Mouse (Mus musculus) MEL (cell line): ENCODE measurements around the gene Btg3. TPM values are rescaled to one million over a fixed set of nuclear protein-coding genes. Genes with fewer than 3 reads are reported as not detected.

Experiments
- DNase-seq: peaks from one replicate; pipeline ENCODE4 v3.0.0; 2011; ENCODE audit warnings: low read depth, low spot score
- H3K27ac ChIP-seq: 2 replicates; pipeline ENCODE4 v1.5.1; 2012; ENCODE audit warnings: low read depth, mild to moderate bottlenecking, control low read depth, low read length, moderate library complexity; ENCODE audit not compliant: control insufficient read depth
- H3K27me3 ChIP-seq, 2 experiments: fragments of 150-350 bp in 1 of 2; sonication (generic) in 1 of 2; 2 replicates each; pipeline ENCODE4 v1.6.1; 2012; ENCODE audit warnings: low read length in 2 of 2, mild to moderate bottlenecking in 2 of 2, improper control_type of control experiment in 1 of 2, moderate library complexity in 1 of 2; ENCODE audit not compliant: insufficient read depth in 2 of 2, control insufficient read depth in 1 of 2
- H3K36me3 ChIP-seq, 2 experiments: 2 replicates each; pipeline ENCODE4 v1.6.1; 2012 to 2014; ENCODE audit warnings: low read length in 2 of 2, improper control_type of control experiment in 1 of 2, inconsistent platforms in 1 of 2, mild to moderate bottlenecking in 1 of 2; ENCODE audit not compliant: insufficient read depth in 2 of 2, control insufficient read depth in 1 of 2
- H3K4me1 ChIP-seq, 2 experiments: fragments of 150-350 bp in 1 of 2; sonication (generic) in 1 of 2; 2 replicates each; pipeline ENCODE4 v1.6.1; 2012; ENCODE audit warnings: low read length in 2 of 2, improper control_type of control experiment in 1 of 2, mild to moderate bottlenecking in 1 of 2; ENCODE audit not compliant: insufficient read depth in 2 of 2, control insufficient read depth in 1 of 2
- H3K4me3 ChIP-seq, 2 experiments: fragments of 150-350 bp in 1 of 2; sonication (generic) in 1 of 2; 2 replicates each; pipeline ENCODE4 v1.5.1; 2012; ENCODE audit warnings: low read depth in 2 of 2, low read length in 2 of 2, mild to moderate bottlenecking in 2 of 2, moderate library complexity in 2 of 2, control low read depth in 1 of 2, improper control_type of control experiment in 1 of 2; ENCODE audit not compliant: control insufficient read depth in 1 of 2, insufficient read depth in 1 of 2
- H3K79me2 ChIP-seq: 2 replicates; pipeline ENCODE4 v1.6.1; 2012; ENCODE audit warnings: mild to moderate bottlenecking, low read length, moderate library complexity; ENCODE audit not compliant: control insufficient read depth, poor library complexity, insufficient read depth
- H3K9ac ChIP-seq: 2 replicates; pipeline ENCODE4 v1.6.1; 2012; ENCODE audit warnings: low read depth, mild to moderate bottlenecking, control low read depth, low read length, moderate library complexity; ENCODE audit not compliant: control insufficient read depth, poor library complexity, severe bottlenecking
- H3K9me3 ChIP-seq: fragments of 150-350 bp; sonication (generic); replicated peaks from 2 replicates; pipeline ENCODE4 v1.6.1; 2012; ENCODE audit warnings: mild to moderate bottlenecking, low read length, improper control_type of control experiment, moderate library complexity; ENCODE audit not compliant: insufficient read depth
- CHD1 ChIP-seq: IDR thresholded peaks from 2 replicates; pipeline ENCODE4 v1.6.1; 2012; ENCODE audit warnings: low read depth, mild to moderate bottlenecking, inconsistent platforms, low read length, improper control_type of control experiment
- CTCF ChIP-seq, 3 experiments: IDR thresholded peaks in 2 of 3; conservative IDR thresholded peaks in 1 of 3; 2 replicates each; pipeline ENCODE4 v1.5.1; 2011 to 2012; ENCODE audit warnings: low read length in 3 of 3, low read depth in 2 of 3, mild to moderate bottlenecking in 2 of 3, improper control_type of control experiment in 1 of 3, inconsistent platforms in 1 of 3, mixed read lengths in 1 of 3, moderate library complexity in 1 of 3; ENCODE audit not compliant: control insufficient read depth in 1 of 3, insufficient read depth in 1 of 3, poor library complexity in 1 of 3, severe bottlenecking in 1 of 3
- EP300 ChIP-seq, 2 experiments: IDR thresholded peaks; 2 replicates each; pipeline ENCODE4 v1.6.1; 2011; ENCODE audit warnings: improper control_type of control experiment in 2 of 2, low read length in 2 of 2, low read depth in 1 of 2, mild to moderate bottlenecking in 1 of 2
- GABPA ChIP-seq: IDR thresholded peaks from 2 replicates; pipeline ENCODE4 v1.6.1; 2012; ENCODE audit warnings: low read depth, mild to moderate bottlenecking, inconsistent platforms, low read length, improper control_type of control experiment, moderate library complexity
- HCFC1 ChIP-seq: IDR thresholded peaks from 2 replicates; pipeline ENCODE4 v1.6.1; 2012; ENCODE audit warnings: low read depth, mild to moderate bottlenecking, inconsistent platforms, low read length, improper control_type of control experiment, moderate library complexity
- KAT2A ChIP-seq: conservative IDR thresholded peaks from 2 replicates; pipeline ENCODE4 v1.6.1; 2012; ENCODE audit warnings: low read depth, low read length, improper control_type of control experiment, inconsistent platforms
- MAFK ChIP-seq: IDR thresholded peaks from 2 replicates; pipeline ENCODE4 v1.6.1; 2011; ENCODE audit warnings: low read depth, mild to moderate bottlenecking, low read length, improper control_type of control experiment, borderline replicate concordance
- MAZ ChIP-seq: IDR thresholded peaks from 2 replicates; pipeline ENCODE4 v1.6.1; 2012; ENCODE audit warnings: low read depth, mild to moderate bottlenecking, inconsistent platforms, low read length, improper control_type of control experiment
- MYC ChIP-seq: IDR thresholded peaks from 2 replicates; pipeline ENCODE4 v1.6.1; 2011; ENCODE audit warnings: low read depth, mild to moderate bottlenecking, low read length, improper control_type of control experiment, moderate library complexity
- POLR2A ChIP-seq, 2 experiments: IDR thresholded peaks; 2 replicates each; pipeline ENCODE4 v1.6.1; 2011 to 2012; ENCODE audit warnings: low read length in 2 of 2, mild to moderate bottlenecking in 2 of 2, control low read depth in 1 of 2, improper control_type of control experiment in 1 of 2, low read depth in 1 of 2, moderate library complexity in 1 of 2; ENCODE audit not compliant: control insufficient read depth in 1 of 2, insufficient read depth in 1 of 2, poor library complexity in 1 of 2
- POLR2AphosphoS2 ChIP-seq: IDR thresholded peaks from 2 replicates; pipeline ENCODE4 v1.6.1; 2011; ENCODE audit warnings: low read length, improper control_type of control experiment
- RAD21 ChIP-seq: IDR thresholded peaks from 2 replicates; pipeline ENCODE4 v1.6.1; 2011; ENCODE audit warnings: mild to moderate bottlenecking, low read depth, low read length, improper control_type of control experiment
- RCOR1 ChIP-seq: IDR thresholded peaks from 2 replicates; pipeline ENCODE4 v1.6.1; 2012; ENCODE audit warnings: low read depth, mild to moderate bottlenecking, inconsistent platforms, low read length, improper control_type of control experiment
- SIN3A ChIP-seq: IDR thresholded peaks from 2 replicates; pipeline ENCODE4 v1.6.1; 2012; ENCODE audit warnings: low read length, improper control_type of control experiment, inconsistent platforms
- SMC3 ChIP-seq: IDR thresholded peaks from 2 replicates; pipeline ENCODE4 v1.6.1; 2011; ENCODE audit warnings: low read depth, low read length, improper control_type of control experiment
- TAL1 ChIP-seq: IDR thresholded peaks from 2 replicates; pipeline ENCODE4 v1.6.1; 2012; ENCODE audit warnings: mild to moderate bottlenecking, inconsistent platforms, low read length, moderate library complexity, mixed read lengths
- TBP ChIP-seq: IDR thresholded peaks from 2 replicates; pipeline ENCODE4 v1.8.0; 2011; ENCODE audit warnings: low read depth, low read length, improper control_type of control experiment
- USF2 ChIP-seq, 2 experiments: IDR thresholded peaks; 2 replicates each; pipeline ENCODE4 v1.6.1; 2011 to 2012; ENCODE audit warnings: improper control_type of control experiment in 2 of 2, low read length in 2 of 2, borderline replicate concordance in 1 of 2, inconsistent platforms in 1 of 2, low read depth in 1 of 2, mild to moderate bottlenecking in 1 of 2; ENCODE audit not compliant: insufficient read depth in 1 of 2
- ZNF384 ChIP-seq: IDR thresholded peaks from 2 replicates; pipeline ENCODE4 v1.6.1; 2012; ENCODE audit warnings: low read depth, mild to moderate bottlenecking, inconsistent platforms, low read length, improper control_type of control experiment
- polyA plus RNA-seq, 2 experiments: library from polyadenylated mRNA; stranded (reverse) in 1 of 2; unstranded in 1 of 2; fragments of >175 nt in 1 of 2; fragments of >200 nt in 1 of 2; gene quantifications; 2 replicates each; pipeline versions ENCODE4 v1.2.1 to v1.2.4; 2012; ENCODE audit warnings: low replicate concordance in 2 of 2, low read depth in 1 of 2; ENCODE audit not compliant: insufficient read length in 2 of 2, insufficient read depth in 1 of 2, missing spikeins in 1 of 2
- total RNA-seq: library from RNA; depleted of rRNA; stranded (reverse); fragments of 300-350 nt; gene quantifications from 2 replicates; pipeline ENCODE4 v1.2.3, GENCODE M21; 2012

Btg3 gene
- total and polyA plus RNA-seq, 3 experiments = 8.5 to 17.5 TPM; not detected in 1

GRCm38 (mm10) chr16:78407855-78408254, 30.9 kb upstream of the Btg3 start:
- Histone ChIP-seq H3K4me1 (no peaks in the 10 kb centered on the region), H3K27ac (no peak overlapping the region), H3K9me3 (no peaks in the 10 kb centered on the region), H3K79me2 (no peaks in the 10 kb centered on the region), H3K36me3 (no peaks in the 10 kb centered on the region), H3K9ac (no peak overlapping the region)
- TF ChIP-seq MYC (no peak), CHD1 (no peak), USF2 (IDR thresholded peaks at IDR 0.05; ENCODE audit: borderline replicate concordance in 1 of 2, insufficient read depth in 1 of 2, low read depth in 1 of 2, low read length in 2 of 2) (no peak), ZNF384 (no peak), EP300 (IDR thresholded peaks at IDR 0.05; ENCODE audit: low read depth in 1 of 2, low read length in 2 of 2) (no peak), KAT2A (no peak), HCFC1 (no peak), RCOR1 (no peak), POLR2AphosphoS2 (no peak), CTCF (IDR thresholded peaks at IDR 0.05 in 2 of 3, conservative IDR thresholded peaks at IDR 0.05 in 1 of 3; ENCODE audit: control insufficient read depth in 1 of 3, insufficient read depth in 1 of 3, low read depth in 2 of 3, low read length in 3 of 3, poor library complexity in 1 of 3, severe bottlenecking in 1 of 3) (no peak), TAL1 (no peak), SMC3 (no peak), GABPA (no peak), TBP (no peak), MAFK (no peak), MAZ (no peak), RAD21 (no peak), SIN3A (no peak)
- TF ChIP-seq, all 39 proteins: peak for 0
- Histone ChIP-seq H3K4me3 (no peak overlapping the region), H3K27me3 (no peaks in the 10 kb centered on the region)
- DNase-seq = no peak

- H3K9ac ChIP-seq = no peak overlapping the region
- H3K27ac ChIP-seq = no peak overlapping the region
- H3K27me3 ChIP-seq = no peaks in the 10 kb centered on the region
- TF ChIP-seq POLR2A (IDR thresholded peaks at IDR 0.05; ENCODE audit: control insufficient read depth in 1 of 2, insufficient read depth in 1 of 2, low read depth in 1 of 2, low read length in 2 of 2, poor library complexity in 1 of 2) = no peak
- no peak for TF ChIP-seq SMC3
- H3K79me2 ChIP-seq = no peaks in the 10 kb centered on the region
- no peak for DNase-seq
- H3K36me3 ChIP-seq = no peaks in the 10 kb centered on the region
- no peaks in the 10 kb centered on the region for H3K9me3 ChIP-seq
- no peak overlapping the region for H3K4me3 ChIP-seq
- no peaks in the 10 kb centered on the region for H3K4me1 ChIP-seq
These were observed 29.7 kb upstream of the Btg3 start for GRCm38 (mm10) chr16:78406657-78407056.
